Mouse (Mus musculus): ENCODE data around the gene Pcnx2.

DNA sequence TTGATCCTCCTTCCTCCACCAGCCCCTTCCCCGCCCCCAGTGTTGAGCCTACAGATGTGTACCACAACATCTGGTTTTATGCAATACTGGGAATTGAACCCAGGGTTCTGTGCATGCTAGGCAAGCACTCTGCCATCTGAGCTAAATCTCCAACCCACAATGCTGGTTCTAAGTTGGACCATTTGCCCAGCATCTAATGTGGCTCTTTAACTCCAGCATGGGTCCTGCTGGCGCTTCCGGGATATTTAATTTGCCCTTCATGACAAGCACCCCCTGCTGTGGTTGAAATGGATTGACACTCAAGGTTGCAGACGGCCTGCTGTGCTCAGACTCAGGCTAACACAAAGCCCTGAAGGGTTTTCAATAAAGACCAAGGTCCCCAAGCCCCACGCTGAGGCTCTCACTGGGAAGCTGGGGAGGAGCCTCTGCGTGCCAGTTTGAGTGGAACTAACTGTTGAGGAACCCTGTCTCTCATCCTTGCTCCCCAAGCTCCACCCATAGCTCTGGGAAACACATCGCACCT is 124.8 kb downstream of the Pcnx2 start:
- TF ChIP-seq CTCF (IDR thresholded peaks at IDR 0.05): no peak
- no peak for TF ChIP-seq POLR2A (IDR thresholded peaks at IDR 0.05; ENCODE audit: insufficient read depth, low read depth, low read length)

Data from heart, adult 2 months (tissue).